Mouse (Mus musculus) embryonic facial prominence, embryonic 15.5 days (tissue): Measurements from ENCODE around the gene Ttc41. TPM values are rescaled to one million over a fixed set of nuclear protein-coding genes. Genes with fewer than 3 reads are reported as not detected.

Experiments
- ATAC-seq: fragments of 200-750 bp; cut with Nextera tagmentation; 2 replicates; pipeline ENCODE4 v1.8.0; 2017; ENCODE audit warnings: low read depth, moderate TSS enrichment; ENCODE audit not compliant: insufficient number of reproducible peaks, low FRiP score, low TSS enrichment
- H3K27ac ChIP-seq: fragments of 300-500 bp; sonication (generic); replicated peaks from 2 replicates; pipeline ENCODE4 v1.5.1; 2015; ENCODE audit warnings: mild to moderate bottlenecking, inconsistent platforms
- H3K27me3 ChIP-seq: fragments of 300-500 bp; sonication (generic); 2 replicates; pipeline ENCODE4 v1.6.1; 2015; ENCODE audit warnings: inconsistent platforms
- H3K36me3 ChIP-seq: fragments of 300-500 bp; sonication (generic); 2 replicates; pipeline ENCODE4 v1.6.1; 2015; ENCODE audit warnings: mild to moderate bottlenecking, inconsistent platforms
- H3K4me1 ChIP-seq: fragments of 300-500 bp; sonication (generic); 2 replicates; pipeline ENCODE4 v1.6.1; 2015; ENCODE audit warnings: inconsistent platforms
- H3K4me2 ChIP-seq: fragments of 300-500 bp; sonication (generic); replicated peaks from 2 replicates; pipeline ENCODE4 v1.6.1; 2015; ENCODE audit warnings: mild to moderate bottlenecking, inconsistent platforms
- H3K4me3 ChIP-seq: fragments of 300-500 bp; sonication (generic); replicated peaks from 2 replicates; pipeline ENCODE4 v1.5.1; 2015; ENCODE audit warnings: mild to moderate bottlenecking, inconsistent platforms
- H3K9ac ChIP-seq: fragments of 300-500 bp; sonication (generic); 2 replicates; pipeline ENCODE4 v1.6.1; 2015; ENCODE audit warnings: inconsistent platforms
- H3K9me3 ChIP-seq: fragments of 300-500 bp; sonication (generic); replicated peaks from 2 replicates; pipeline ENCODE4 v1.6.1; 2016; ENCODE audit warnings: inconsistent platforms
- WGBS: fragments of 180-500 bp; shearing (Covaris S2); methylation state at CpG from one replicate; pipeline ENCODE4 v1.1.7; 2015; 5-methylcytosine and 5-hydroxymethylcytosine counted together
- polyA plus RNA-seq: library from polyadenylated mRNA; unstranded; fragments of >200 nt; fragmentation: Nextera tagmentation; extraction: Ambion mirVana; gene quantifications from 2 replicates; pipeline ENCODE4 v1.2.1, GENCODE M21; 2015

Ttc41 gene
- polyA plus RNA-seq, 1 experiment from 2014 or later: 1.3 TPM

DNA sequence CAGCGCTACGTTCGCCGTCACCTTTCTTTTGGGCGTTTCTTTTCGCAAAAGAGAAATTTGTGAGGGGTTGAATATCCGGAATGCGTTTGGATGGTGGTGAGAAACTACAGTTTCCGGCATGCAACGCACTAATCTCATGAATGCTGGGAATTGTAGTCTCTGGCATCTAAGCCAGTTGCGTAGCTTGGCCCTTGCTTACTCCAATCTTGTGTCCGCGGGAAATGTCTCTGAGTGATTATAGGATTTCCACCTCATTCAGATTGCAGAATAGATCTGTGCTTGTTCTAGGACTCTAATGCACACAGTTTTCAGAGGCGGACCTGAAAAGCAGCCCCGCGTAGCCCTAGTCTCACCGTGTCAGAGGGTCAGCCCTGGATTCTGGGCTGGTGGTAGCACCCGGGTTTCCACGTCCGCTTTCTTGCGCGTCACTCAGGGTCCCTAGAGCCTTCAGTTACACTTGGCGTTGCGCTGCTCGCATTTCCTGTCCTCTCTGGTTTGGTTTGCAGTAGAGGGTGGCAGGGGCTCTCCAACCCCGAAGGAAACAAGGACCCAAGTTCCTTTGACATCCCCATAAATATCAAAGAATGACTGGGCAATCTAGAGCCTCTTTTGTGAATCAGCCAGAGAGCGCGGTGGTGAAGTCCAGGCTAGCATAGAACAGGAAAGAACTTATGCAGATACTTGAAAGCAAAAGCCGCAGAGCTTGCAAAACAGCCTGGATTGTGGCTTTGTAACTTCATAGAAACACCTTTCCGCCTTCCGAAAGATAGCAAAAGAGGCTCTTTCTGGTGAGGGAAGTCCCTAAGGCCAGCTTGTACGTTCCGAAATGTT lies 526 bp downstream of the Ttc41 start:
- H3K4me1 ChIP-seq: peaks cover 33% of the 10 kb centered on the region
- peak overlapping the region; percentile 96 for H3K27ac ChIP-seq
- WGBS: 4% methylated on average over 33 of the region's 33 CpGs
- peak overlapping the region; percentile 94 for H3K4me3 ChIP-seq
- peaks cover 17% of the 10 kb centered on the region for H3K36me3 ChIP-seq
- no peaks in the 10 kb centered on the region for H3K9me3 ChIP-seq
- peak; percentile 88 for ATAC-seq
- peak overlapping the region; percentile 60 for H3K9ac ChIP-seq
- no peaks in the 10 kb centered on the region for H3K27me3 ChIP-seq
- H3K4me2 ChIP-seq: peak overlapping the region; percentile 73

DNA sequence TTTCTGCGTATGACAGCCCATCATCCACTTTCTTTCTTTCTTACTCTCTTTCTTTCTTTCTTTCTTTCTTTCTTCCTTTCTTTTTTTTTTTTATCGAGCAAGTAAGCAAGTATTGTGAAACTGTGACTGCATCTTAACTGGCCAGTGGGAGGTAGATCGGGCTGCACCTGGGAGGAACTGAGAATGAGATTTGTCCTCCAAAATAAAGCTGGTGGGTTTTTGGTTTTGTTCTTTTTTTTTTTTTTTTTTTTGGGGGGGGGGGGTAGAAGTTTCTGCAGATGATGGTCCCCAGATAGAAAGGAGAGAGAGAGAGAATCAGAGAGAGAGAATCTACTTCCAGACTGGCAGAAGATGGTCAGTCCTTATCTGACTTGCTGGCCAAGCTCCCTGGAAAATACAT lies 1.5 kb downstream of the Ttc41 start:
- Histone ChIP-seq H3K4me1 (peaks cover 27% of the 10 kb centered on the region), H3K27ac (peak overlapping the region; percentile 96; the same call in 1 of the 2 replicates), H3K36me3 (peaks cover 9% of the 10 kb centered on the region), H3K27me3 (no peaks in the 10 kb centered on the region), H3K9ac (no peak overlapping the region), H3K4me3 (no peak overlapping the region), H3K4me2 (peak overlapping the region; percentile 73; the same call in 1 of the 2 replicates), H3K9me3 (no peaks in the 10 kb centered on the region)
- 76% methylated on average over 3 of the region's 3 CpGs for WGBS
- ATAC-seq: no peak

GRCm38 (mm10) chr10:86712156-86712555 lies 6.5 kb downstream of the Ttc41 start:
- 32% methylated on average over 3 of the region's 3 CpGs for WGBS
- Histone ChIP-seq H3K27ac (no peak overlapping the region), H3K27me3 (no peaks in the 10 kb centered on the region), H3K9me3 (no peaks in the 10 kb centered on the region), H3K9ac (no peak overlapping the region), H3K4me2 (no peak overlapping the region), H3K4me3 (no peak overlapping the region), H3K36me3 (no peaks in the 10 kb centered on the region), H3K4me1 (no peaks in the 10 kb centered on the region)
- no peak for ATAC-seq

DNA sequence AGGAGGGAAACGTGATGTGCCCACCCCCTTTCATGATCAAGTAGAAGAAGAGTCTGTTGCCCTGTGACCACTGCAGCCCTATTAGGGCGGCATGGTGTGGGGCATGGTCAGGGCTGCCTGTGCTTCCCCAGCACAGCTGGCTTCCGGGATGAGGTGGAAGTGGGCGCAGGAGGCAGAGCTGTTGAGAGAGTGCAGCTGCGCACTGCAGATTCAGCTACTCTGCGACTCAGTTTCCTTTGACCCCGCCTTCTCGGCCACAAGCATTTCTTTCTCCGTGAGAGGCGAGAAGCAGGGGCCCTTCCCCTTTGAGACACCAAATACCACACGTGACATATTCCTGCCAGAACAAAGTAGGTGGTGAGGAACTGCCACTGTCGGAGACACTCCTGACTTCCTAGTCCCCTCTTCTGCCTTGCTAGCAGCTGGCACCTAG lies 22.0 kb downstream of the Ttc41 start:
- Histone ChIP-seq H3K36me3 (no peaks in the 10 kb centered on the region), H3K9me3 (no peaks in the 10 kb centered on the region), H3K27me3 (no peaks in the 10 kb centered on the region), H3K4me3 (peak overlapping the region; percentile 35), H3K9ac (no peak overlapping the region), H3K4me1 (peaks cover 19% of the 10 kb centered on the region), H3K4me2 (peak overlapping the region; percentile 65), H3K27ac (peak overlapping the region; percentile 67)
- peak; percentile 78 for ATAC-seq
- 2% methylated on average over 12 of the region's 12 CpGs for WGBS

GRCm38 (mm10) chr10:86728176-86728575 lies 22.6 kb downstream of the Ttc41 start:
- no peak overlapping the region for H3K9ac ChIP-seq
- ATAC-seq: no peak
- WGBS: 85% methylated on average over 3 of the region's 3 CpGs
- no peaks in the 10 kb centered on the region for H3K27me3 ChIP-seq
- H3K9me3 ChIP-seq: no peaks in the 10 kb centered on the region
- H3K4me3 ChIP-seq: no peak overlapping the region
- H3K36me3 ChIP-seq: no peaks in the 10 kb centered on the region
- H3K27ac ChIP-seq: peak overlapping the region; percentile 67
- peaks cover 19% of the 10 kb centered on the region for H3K4me1 ChIP-seq
- no peak overlapping the region; the same call in 1 of the 2 replicates for H3K4me2 ChIP-seq

DNA sequence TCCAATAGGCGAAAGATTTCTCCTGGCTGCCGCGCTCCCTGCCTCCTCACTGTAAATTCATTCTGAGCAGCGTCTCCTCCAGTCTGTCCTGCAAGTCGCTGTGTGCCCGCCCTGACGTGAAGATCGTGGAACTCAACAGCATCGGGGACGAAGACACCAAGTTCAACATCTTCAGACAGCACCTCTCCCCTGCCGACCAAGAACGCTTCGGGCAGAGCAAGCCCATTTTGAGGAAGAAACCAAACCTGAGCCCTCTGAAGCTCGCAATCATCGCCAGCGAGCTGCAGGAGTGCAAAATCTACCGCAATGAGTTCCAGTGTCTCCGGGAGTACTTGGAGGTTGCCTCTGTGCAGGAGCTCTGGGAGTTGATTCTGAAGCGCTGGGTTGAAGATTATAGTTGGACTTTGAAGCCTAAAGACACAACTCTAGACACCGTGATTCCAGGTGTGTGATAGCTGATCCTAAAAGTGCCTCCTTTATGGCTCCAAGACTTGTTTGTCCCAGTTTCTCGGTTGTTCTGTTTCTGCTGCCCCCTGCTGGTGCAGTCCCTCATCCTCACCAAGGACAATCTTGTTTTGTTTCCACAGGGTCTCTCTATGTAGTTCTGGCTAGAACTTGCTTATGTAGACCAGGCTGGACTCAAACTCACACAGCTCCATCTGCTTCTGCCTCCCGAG lies 25.4 kb downstream of the Ttc41 start:
- Histone ChIP-seq H3K9me3 (no peaks in the 10 kb centered on the region), H3K4me3 (peak overlapping the region; percentile 51), H3K4me2 (peak overlapping the region; percentile 67), H3K27me3 (no peaks in the 10 kb centered on the region), H3K9ac (peak overlapping the region; percentile 54), H3K4me1 (peaks cover 19% of the 10 kb centered on the region), H3K27ac (peak overlapping the region; percentile 68), H3K36me3 (no peaks in the 10 kb centered on the region)
- 4% methylated on average over 22 of the region's 22 CpGs for WGBS
- ATAC-seq: no peak

DNA sequence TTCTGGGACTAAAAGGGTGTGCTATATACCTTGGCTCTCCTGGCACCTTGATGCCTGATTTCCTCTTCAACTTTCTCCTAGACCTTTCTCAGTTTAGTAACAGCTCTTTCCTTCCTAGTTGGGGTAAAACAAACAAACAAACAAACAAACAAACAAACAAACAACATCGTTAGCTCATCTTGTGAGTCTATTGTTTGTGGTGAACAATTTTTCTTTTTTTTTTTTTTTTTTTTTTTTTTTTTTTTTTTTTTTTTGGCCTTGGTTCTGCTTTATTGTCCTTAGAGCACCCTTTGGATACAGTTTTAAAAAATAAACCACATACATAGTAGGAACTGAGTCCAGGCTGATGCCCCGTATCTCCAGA lies 25.9 kb downstream of the Ttc41 start:
- Histone ChIP-seq H3K27ac (no peak overlapping the region), H3K27me3 (no peaks in the 10 kb centered on the region), H3K9ac (no peak overlapping the region), H3K4me2 (no peak overlapping the region), H3K9me3 (no peaks in the 10 kb centered on the region), H3K4me1 (peaks cover 19% of the 10 kb centered on the region), H3K36me3 (no peaks in the 10 kb centered on the region), H3K4me3 (no peak overlapping the region)
- ATAC-seq: no peak
- 51% methylated on average over 2 of the region's 2 CpGs for WGBS

DNA sequence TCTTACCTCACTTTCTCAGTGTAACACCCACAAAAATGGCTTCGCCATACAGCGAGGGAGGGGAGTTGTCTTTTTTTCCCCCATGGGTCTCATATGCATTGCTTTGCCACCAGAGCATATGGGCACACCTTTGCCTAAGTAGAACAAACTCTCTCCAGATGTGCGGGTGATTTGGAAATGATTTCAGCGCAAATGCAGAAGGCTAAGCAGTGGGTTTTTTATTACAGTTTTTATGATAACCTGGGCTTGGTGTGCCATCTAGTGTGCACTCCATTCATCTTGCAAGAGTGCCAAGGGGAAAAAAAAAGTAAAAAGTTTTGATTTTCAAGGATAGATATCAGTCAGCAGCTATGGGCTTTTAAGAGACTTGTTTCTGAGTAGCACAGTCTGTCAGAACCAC lies 29.4 kb downstream of the Ttc41 start:
- Histone ChIP-seq H3K27ac (no peak overlapping the region), H3K9me3 (no peaks in the 10 kb centered on the region), H3K4me2 (no peak overlapping the region), H3K27me3 (no peaks in the 10 kb centered on the region), H3K9ac (no peak overlapping the region; the same call in 1 of the 2 replicates), H3K4me1 (0 out of 2 replicates have a peak, but pooled peaks cover 2% of the 10 kb centered on the region), H3K4me3 (no peak overlapping the region), H3K36me3 (no peaks in the 10 kb centered on the region)
- 42% methylated on average over 4 of the region's 4 CpGs for WGBS
- no peak for ATAC-seq

DNA sequence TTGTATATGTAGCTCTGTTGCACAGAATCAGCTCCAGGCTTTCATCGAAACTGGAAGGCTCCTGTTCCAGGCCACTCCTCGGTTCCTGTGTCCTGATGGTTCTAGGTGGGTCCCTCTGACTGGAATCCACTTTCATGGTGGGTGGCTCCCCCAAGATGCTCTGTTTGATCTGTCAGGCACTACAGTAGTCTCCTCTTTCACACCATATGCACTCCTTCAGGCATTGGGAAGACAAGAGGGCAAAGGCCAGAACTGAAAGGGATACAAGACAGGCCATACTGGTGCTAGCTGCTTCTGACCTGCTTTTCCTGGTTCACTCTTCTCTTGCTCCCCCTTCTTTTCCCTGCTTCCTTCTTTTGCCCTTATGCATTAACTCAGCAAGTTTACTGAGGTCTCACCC lies 37.3 kb downstream of the Ttc41 start:
- WGBS: 82% methylated on average over 2 of the region's 2 CpGs
- ATAC-seq: no peak
- Histone ChIP-seq H3K27ac (no peak overlapping the region), H3K9me3 (no peaks in the 10 kb centered on the region), H3K4me1 (no peaks in the 10 kb centered on the region), H3K27me3 (no peaks in the 10 kb centered on the region), H3K4me2 (no peak overlapping the region), H3K36me3 (no peaks in the 10 kb centered on the region), H3K9ac (no peak overlapping the region), H3K4me3 (no peak overlapping the region)

GRCm38 (mm10) chr10:86744306-86744705 lies 38.7 kb downstream of the Ttc41 start:
- no peak overlapping the region for H3K9ac ChIP-seq
- no peaks in the 10 kb centered on the region for H3K27me3 ChIP-seq
- no peaks in the 10 kb centered on the region for H3K36me3 ChIP-seq
- 87% methylated on average over 7 of the region's 7 CpGs for WGBS
- no peak for ATAC-seq
- H3K9me3 ChIP-seq: no peaks in the 10 kb centered on the region
- no peak overlapping the region for H3K4me2 ChIP-seq
- no peak overlapping the region for H3K27ac ChIP-seq
- H3K4me1 ChIP-seq: no peaks in the 10 kb centered on the region
- no peak overlapping the region for H3K4me3 ChIP-seq

DNA sequence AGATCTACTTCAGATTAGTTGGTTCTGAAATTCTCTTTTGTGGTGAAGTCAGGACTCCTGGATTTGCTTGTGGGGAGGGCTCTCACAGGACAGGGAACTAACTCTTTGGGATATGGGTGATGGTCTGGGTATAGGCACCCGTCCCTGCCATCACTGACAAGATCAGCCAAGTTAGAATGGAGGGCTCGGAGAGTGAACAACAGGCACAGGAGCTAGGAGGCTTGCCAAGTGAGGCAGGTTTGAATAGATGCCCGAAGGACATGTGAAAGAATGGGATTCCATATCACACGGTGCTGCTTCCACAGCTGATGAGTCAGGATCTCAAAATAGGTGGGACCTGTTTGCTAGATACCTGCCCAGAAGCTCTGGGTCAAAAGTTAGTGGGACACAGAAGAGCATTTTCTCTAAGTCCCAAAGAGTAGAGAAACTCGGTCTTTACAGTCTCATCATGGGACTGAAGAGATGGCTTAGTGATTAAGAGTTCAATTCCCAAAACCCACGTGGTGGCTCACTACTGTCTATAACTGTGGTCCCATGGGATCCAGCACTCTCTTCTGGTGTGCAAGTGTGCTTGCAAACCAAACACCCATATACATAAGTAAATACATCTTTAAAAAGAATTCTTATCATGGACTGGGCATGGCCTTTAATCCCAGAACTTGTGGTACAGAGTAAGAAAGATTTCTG lies 50.3 kb downstream of the Ttc41 start:
- Histone ChIP-seq H3K9ac (no peak overlapping the region), H3K4me1 (no peaks in the 10 kb centered on the region), H3K36me3 (no peaks in the 10 kb centered on the region), H3K27ac (no peak overlapping the region), H3K4me2 (no peak overlapping the region), H3K9me3 (no peaks in the 10 kb centered on the region), H3K4me3 (no peak overlapping the region), H3K27me3 (no peaks in the 10 kb centered on the region)
- no peak for ATAC-seq
- WGBS: 78% methylated on average over 6 of the region's 6 CpGs
